Mouse (Mus musculus): ENCODE data around the gene Aff2. TPM values are rescaled to one million over a fixed set of nuclear protein-coding genes. Genes with fewer than 3 reads are reported as not detected.

Gene Aff2
- polyA plus RNA-seq, 1 experiment from 2014 or later, result 0.24 TPM

DNA sequence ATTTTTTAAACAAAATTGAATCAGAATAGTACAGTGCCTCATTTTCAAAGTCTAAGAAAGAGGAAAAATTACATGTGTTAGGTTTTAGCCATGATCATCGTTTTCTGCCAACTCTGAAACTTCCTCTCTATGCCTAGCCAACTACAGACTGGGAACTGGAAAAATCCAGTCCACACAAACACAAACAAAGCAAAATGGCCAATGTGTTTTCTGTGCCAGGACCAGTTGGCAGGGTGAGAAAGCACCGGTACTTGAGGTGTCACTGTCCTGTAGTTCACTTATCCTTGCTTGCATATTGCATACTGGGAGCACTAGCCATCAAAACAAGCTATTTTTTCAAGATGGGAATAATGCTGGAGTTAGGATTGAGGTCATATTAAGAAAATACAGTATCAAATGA is 100.8 kb downstream of the Aff2 start:
- DNase-seq (no peak), ATAC-seq (ENCODE audit: low read depth) (no peak)
- Histone ChIP-seq H3K4me1 (replicated peaks) (no peaks in the 10 kb centered on the region), H3K9me3 (replicated peaks) (no peaks in the 10 kb centered on the region), H3K36me3 (no peaks in the 10 kb centered on the region), H3K27ac (no peak overlapping the region), H3K4me3 (replicated peaks) (no peak overlapping the region), H3K4me2 (no peak overlapping the region), H3K27me3 (no peaks in the 10 kb centered on the region), H3K9ac (no peak overlapping the region)
- WGBS (ENCODE audit: insufficient replicate concordance), result 63% methylated on average over 2 of the region's 2 CpGs

GRCm38 (mm10) chrX:69502061-69502460 is 142.0 kb downstream of the Aff2 start:
- no peak for ATAC-seq (ENCODE audit: low read depth)
- Histone ChIP-seq H3K9me3 (replicated peaks) (no peaks in the 10 kb centered on the region), H3K36me3 (no peaks in the 10 kb centered on the region), H3K4me3 (replicated peaks) (no peak overlapping the region), H3K27ac (no peak overlapping the region), H3K4me2 (no peak overlapping the region), H3K4me1 (replicated peaks) (no peaks in the 10 kb centered on the region), H3K9ac (no peak overlapping the region), H3K27me3 (no peaks in the 10 kb centered on the region)
- 60% methylated on average over 3 of the region's 3 CpGs for WGBS (ENCODE audit: insufficient replicate concordance)
- no peak for DNase-seq

DNA sequence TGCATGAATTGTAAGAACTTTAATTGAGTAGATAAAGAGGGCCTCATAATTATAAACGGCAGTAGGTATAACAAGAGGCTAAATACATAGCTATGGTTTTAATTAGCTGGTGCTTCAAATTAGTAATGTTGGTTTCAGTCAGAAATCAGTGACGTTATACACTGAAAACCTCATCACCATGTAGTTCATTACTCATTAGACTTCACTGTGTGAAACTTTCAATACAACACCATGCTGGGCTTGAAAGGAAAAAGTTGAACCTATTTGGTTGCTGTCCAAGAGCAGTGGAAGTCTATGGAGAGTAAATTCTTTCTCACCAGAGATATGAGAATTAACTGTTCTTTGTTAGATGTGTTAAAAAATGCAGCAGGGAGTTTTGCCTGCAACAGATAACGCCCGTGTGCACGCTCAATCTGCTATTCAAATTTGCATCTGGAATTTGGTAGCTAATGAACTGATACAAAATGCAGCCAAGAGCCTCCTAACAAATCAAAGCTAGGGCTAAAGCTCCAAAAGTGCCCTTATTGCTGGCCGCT is 158.0 kb downstream of the Aff2 start:
- WGBS (ENCODE audit: insufficient replicate concordance), result 64% methylated on average over 6 of the region's 6 CpGs
- H3K9me3 ChIP-seq (replicated peaks), result no peaks in the 10 kb centered on the region
- ATAC-seq (ENCODE audit: low read depth), result no peak
- no peak overlapping the region for H3K27ac ChIP-seq
- H3K4me1 ChIP-seq (replicated peaks), result no peaks in the 10 kb centered on the region
- no peak overlapping the region for H3K4me2 ChIP-seq
- no peaks in the 10 kb centered on the region for H3K36me3 ChIP-seq
- DNase-seq, result no peak
- no peak overlapping the region for H3K9ac ChIP-seq
- H3K27me3 ChIP-seq, result no peaks in the 10 kb centered on the region
- H3K4me3 ChIP-seq (replicated peaks), result no peak overlapping the region

DNA sequence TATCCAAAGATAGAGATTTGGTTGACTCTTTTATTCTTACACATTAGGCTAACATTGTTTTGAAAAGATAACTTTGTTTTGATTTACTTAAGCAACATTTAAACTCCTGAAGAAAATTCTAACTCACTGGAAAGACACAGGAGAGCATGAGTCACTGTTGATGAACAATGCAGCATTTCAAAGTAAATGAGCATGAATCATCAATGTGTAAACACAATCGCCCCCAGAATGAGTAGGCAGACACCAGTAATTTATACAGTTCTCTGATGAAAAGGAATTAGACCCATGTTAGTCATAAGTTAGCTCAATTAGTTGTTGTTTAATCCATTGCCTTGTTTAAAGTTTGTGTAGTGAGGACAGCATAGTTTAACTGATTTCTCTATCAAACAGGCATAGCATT is 180.7 kb downstream of the Aff2 start:
- no peak for ATAC-seq (ENCODE audit: low read depth)

DNA sequence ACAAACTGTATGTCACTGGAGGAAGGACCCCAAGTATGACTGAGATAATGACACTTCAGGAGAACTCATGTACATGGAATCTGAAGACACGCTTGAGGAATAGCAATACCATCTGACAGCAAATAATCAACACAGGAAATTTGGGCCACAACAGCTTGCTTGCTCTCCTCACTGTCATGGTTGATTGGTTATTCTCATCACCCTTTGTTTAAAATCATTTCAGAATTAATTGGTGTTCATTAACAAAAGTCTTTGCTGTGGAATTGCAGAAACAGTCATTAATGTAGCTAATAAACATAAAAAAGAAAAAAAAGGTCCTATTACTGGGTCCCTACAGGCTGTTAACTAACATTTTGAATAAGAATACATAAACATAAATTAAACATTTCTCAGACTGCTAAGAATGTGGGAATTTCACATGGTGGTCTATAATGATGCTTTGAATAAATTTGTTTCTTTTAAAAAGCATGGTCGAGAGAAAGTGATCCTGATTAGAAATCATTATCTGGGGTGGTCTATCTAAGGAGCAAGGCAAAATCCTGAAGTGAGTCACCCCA is 219.9 kb downstream of the Aff2 start:
- Histone ChIP-seq H3K4me3 (replicated peaks) (no peak overlapping the region), H3K4me2 (no peak overlapping the region), H3K27me3 (no peaks in the 10 kb centered on the region), H3K4me1 (replicated peaks) (no peaks in the 10 kb centered on the region), H3K9ac (no peak overlapping the region), H3K27ac (no peak overlapping the region), H3K36me3 (no peaks in the 10 kb centered on the region), H3K9me3 (replicated peaks) (no peaks in the 10 kb centered on the region)
- ATAC-seq (ENCODE audit: low read depth) (no peak), DNase-seq (no peak)
- 69% methylated on average over 2 of the region's 2 CpGs for WGBS (ENCODE audit: insufficient replicate concordance)

More for the DNA sequence above, 180.7 kb downstream of the Aff2 start:
- no peak for DNase-seq
- H3K4me3 ChIP-seq (replicated peaks), result no peak overlapping the region
- no peak overlapping the region for H3K27ac ChIP-seq
- H3K27me3 ChIP-seq, result no peaks in the 10 kb centered on the region
- no peak overlapping the region for H3K9ac ChIP-seq
- H3K36me3 ChIP-seq, result no peaks in the 10 kb centered on the region
- H3K4me2 ChIP-seq, result no peak overlapping the region
- H3K9me3 ChIP-seq (replicated peaks), result no peaks in the 10 kb centered on the region
- no peaks in the 10 kb centered on the region for H3K4me1 ChIP-seq (replicated peaks)
- 30% methylated on average over 1 of the region's 1 CpGs for WGBS (ENCODE audit: insufficient replicate concordance)

- Histone ChIP-seq H3K27me3 (no peaks in the 10 kb centered on the region), H3K4me3 (replicated peaks) (no peak overlapping the region), H3K27ac (no peak overlapping the region), H3K9me3 (replicated peaks) (no peaks in the 10 kb centered on the region), H3K9ac (no peak overlapping the region), H3K4me1 (replicated peaks) (no peaks in the 10 kb centered on the region), H3K36me3 (no peaks in the 10 kb centered on the region), H3K4me2 (no peak overlapping the region)
- no peak for DNase-seq
- ATAC-seq (ENCODE audit: low read depth), result no peak
Observed at GRCm38 (mm10) chrX:69608793-69609192, 248.7 kb downstream of the Aff2 start.

DNA sequence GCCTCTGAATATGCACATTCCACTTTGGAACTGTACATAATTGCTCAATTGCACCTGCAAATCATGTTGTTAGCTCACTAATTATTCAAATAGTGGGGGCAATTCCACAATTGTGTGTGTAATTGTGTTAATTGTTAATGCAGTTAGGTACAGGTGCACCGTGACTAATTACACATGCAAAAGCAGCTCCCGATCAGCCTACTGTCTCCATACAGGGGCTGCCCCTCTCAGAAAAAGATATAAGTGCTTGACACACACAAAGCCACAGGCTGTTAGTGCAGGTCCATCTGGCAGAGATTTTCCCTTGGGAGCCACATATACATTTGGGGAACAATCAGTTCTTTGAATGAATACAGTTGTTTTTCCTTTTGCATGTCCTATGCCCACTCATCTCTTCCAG is 302.9 kb downstream of the Aff2 start:
- Histone ChIP-seq H3K27ac (no peak overlapping the region), H3K9me3 (replicated peaks) (no peaks in the 10 kb centered on the region), H3K36me3 (no peaks in the 10 kb centered on the region), H3K4me1 (replicated peaks) (no peaks in the 10 kb centered on the region), H3K9ac (no peak overlapping the region), H3K4me2 (no peak overlapping the region), H3K4me3 (replicated peaks) (no peak overlapping the region), H3K27me3 (no peaks in the 10 kb centered on the region)
- DNase-seq (no peak), ATAC-seq (ENCODE audit: low read depth) (no peak)
- WGBS (ENCODE audit: insufficient replicate concordance), result 76% methylated on average over 2 of the region's 2 CpGs

- no peaks in the 10 kb centered on the region for H3K4me1 ChIP-seq (replicated peaks)
- ATAC-seq (ENCODE audit: low read depth) (no peak), DNase-seq (no peak)
- H3K4me3 ChIP-seq (replicated peaks), result no peak overlapping the region
- H3K4me2 ChIP-seq, result no peak overlapping the region
- H3K9me3 ChIP-seq (replicated peaks), result no peaks in the 10 kb centered on the region
- 54% methylated on average over 3 of the region's 3 CpGs for WGBS (ENCODE audit: insufficient replicate concordance)
- H3K27me3 ChIP-seq, result no peaks in the 10 kb centered on the region
- H3K27ac ChIP-seq, result no peak overlapping the region
- no peaks in the 10 kb centered on the region for H3K36me3 ChIP-seq
- H3K9ac ChIP-seq, result no peak overlapping the region
Observed at GRCm38 (mm10) chrX:69666145-69666677, 306.1 kb downstream of the Aff2 start.

DNA sequence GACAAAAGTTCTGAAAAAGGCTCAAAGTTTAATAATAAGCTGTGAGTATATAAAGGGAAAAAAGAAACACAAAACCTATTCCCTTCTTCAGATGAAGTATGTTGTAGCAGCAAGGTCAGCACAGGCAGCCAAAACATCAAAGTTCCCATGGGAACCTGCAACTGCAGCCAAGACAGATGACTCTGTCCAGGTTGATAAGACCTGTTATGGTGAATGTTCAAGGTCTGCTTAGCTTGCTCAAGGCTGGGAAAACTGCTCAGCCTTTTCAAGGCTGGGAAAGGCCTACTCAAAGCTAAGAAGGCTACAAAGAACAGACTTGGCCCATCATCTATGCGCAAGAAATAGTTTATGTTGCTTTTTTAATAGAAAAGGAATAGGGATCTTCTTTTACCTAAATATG is 315.6 kb downstream of the Aff2 start:
- DNase-seq, result no peak
- H3K4me3 ChIP-seq (replicated peaks), result no peak overlapping the region
- H3K4me2 ChIP-seq, result no peak overlapping the region
- H3K4me1 ChIP-seq (replicated peaks), result no peaks in the 10 kb centered on the region
- no peak for ATAC-seq (ENCODE audit: low read depth)
- no peaks in the 10 kb centered on the region for H3K27me3 ChIP-seq
- H3K36me3 ChIP-seq, result no peaks in the 10 kb centered on the region
- no peak overlapping the region for H3K27ac ChIP-seq
- 79% methylated on average over 1 of the region's 1 CpGs for WGBS (ENCODE audit: insufficient replicate concordance)
- H3K9ac ChIP-seq, result no peak overlapping the region
- no peaks in the 10 kb centered on the region for H3K9me3 ChIP-seq (replicated peaks)

DNA sequence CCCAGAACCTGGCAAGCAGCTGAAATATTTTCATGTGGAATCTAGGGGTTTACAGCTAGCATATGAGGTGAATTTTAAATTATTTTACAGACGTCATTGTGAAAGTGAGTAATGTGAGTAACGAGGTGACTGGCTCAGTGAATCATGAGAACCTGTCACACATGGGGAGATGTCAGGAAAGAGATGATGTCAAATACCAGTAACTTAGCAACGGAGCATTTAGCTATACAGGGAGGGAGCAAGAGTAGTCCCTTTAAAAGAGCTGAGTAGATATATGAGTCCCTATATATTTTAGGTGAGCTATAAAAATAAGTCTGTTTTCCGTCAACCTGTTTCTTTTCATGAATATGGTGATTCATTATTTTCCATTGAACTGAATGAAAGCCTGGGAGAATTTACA is 338.7 kb downstream of the Aff2 start:
- Histone ChIP-seq H3K4me2 (no peak overlapping the region), H3K27me3 (no peaks in the 10 kb centered on the region), H3K36me3 (no peaks in the 10 kb centered on the region), H3K9ac (no peak overlapping the region), H3K4me1 (replicated peaks) (no peaks in the 10 kb centered on the region), H3K4me3 (replicated peaks) (no peak overlapping the region), H3K27ac (no peak overlapping the region), H3K9me3 (replicated peaks) (no peaks in the 10 kb centered on the region)
- ATAC-seq (ENCODE audit: low read depth) (no peak), DNase-seq (no peak)
- WGBS (ENCODE audit: insufficient replicate concordance), result 62% methylated on average over 4 of the region's 4 CpGs

DNA sequence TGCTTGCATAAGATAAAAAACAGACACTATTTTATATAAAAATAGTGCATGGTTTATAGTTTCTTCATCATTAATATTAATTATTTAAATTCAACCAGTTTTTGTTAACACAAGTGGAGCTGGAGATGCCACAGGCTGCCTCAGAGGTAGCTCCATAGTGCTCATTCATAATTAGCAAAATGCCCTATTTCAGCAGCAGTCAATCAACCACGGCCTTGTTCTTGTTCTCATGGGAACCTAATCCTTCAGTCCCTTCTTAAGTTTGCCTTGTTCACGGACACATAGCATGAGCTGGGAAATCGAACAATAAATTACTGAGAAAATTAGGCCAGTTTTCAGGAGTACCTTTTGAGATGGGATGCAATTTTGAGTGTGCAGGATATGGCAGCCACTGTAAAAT is 378.9 kb downstream of the Aff2 start:
- no peak overlapping the region for H3K9ac ChIP-seq
- no peaks in the 10 kb centered on the region for H3K27me3 ChIP-seq
- DNase-seq (no peak), ATAC-seq (ENCODE audit: low read depth) (no peak)
- H3K4me2 ChIP-seq, result no peak overlapping the region
- 60% methylated on average over 3 of the region's 3 CpGs for WGBS (ENCODE audit: insufficient replicate concordance)
- H3K9me3 ChIP-seq (replicated peaks), result no peaks in the 10 kb centered on the region
- H3K27ac ChIP-seq, result no peak overlapping the region
- H3K36me3 ChIP-seq, result no peaks in the 10 kb centered on the region
- H3K4me3 ChIP-seq (replicated peaks), result no peak overlapping the region
- H3K4me1 ChIP-seq (replicated peaks), result no peaks in the 10 kb centered on the region

DNA sequence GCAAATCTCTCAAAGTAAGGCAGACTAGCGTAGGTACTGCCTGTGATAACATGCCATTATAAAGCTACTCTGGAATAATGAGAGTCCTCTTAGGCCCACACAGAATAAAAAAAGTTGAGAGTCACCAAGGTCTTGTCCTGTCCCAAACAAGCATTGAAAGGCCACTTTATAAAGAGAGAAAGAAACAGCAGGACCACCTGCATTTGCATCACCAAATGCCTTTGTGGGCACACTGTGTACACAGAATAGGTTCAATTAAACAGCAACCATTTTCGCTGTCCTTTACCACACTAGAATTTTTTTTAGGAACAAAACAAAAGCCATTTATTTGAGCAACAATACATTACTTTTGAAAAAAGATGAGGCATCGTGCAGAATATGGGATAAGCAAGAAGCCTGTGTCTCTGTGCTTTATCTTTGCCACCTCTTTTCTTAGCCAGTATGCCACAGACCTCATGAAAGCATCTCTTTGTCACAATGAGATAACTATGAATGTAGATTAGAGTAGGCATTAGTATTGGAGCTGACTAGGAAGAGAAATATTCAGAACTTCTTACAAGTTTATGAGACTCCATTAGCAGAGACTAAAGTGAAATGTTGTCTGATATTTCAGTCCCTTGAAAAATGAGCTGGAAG is 385.0 kb downstream of the Aff2 start:
- no peak overlapping the region for H3K4me2 ChIP-seq
- 57% methylated on average over 3 of the region's 3 CpGs for WGBS (ENCODE audit: insufficient replicate concordance)
- no peaks in the 10 kb centered on the region for H3K27me3 ChIP-seq
- no peak overlapping the region for H3K4me3 ChIP-seq (replicated peaks)
- H3K4me1 ChIP-seq (replicated peaks), result no peaks in the 10 kb centered on the region
- no peaks in the 10 kb centered on the region for H3K9me3 ChIP-seq (replicated peaks)
- H3K9ac ChIP-seq, result no peak overlapping the region
- no peaks in the 10 kb centered on the region for H3K36me3 ChIP-seq
- no peak for ATAC-seq (ENCODE audit: low read depth)
- no peak overlapping the region for H3K27ac ChIP-seq
- DNase-seq, result no peak
